Mouse (Mus musculus): ENCODE data around the gene Dlgap1.
"Not testable (repeated sequence)": the region's sequence is repeated elsewhere in the genome, so short reads cannot be mapped to it uniquely, and the experiment has no call there.

The Dlgap1 gene

DNA sequence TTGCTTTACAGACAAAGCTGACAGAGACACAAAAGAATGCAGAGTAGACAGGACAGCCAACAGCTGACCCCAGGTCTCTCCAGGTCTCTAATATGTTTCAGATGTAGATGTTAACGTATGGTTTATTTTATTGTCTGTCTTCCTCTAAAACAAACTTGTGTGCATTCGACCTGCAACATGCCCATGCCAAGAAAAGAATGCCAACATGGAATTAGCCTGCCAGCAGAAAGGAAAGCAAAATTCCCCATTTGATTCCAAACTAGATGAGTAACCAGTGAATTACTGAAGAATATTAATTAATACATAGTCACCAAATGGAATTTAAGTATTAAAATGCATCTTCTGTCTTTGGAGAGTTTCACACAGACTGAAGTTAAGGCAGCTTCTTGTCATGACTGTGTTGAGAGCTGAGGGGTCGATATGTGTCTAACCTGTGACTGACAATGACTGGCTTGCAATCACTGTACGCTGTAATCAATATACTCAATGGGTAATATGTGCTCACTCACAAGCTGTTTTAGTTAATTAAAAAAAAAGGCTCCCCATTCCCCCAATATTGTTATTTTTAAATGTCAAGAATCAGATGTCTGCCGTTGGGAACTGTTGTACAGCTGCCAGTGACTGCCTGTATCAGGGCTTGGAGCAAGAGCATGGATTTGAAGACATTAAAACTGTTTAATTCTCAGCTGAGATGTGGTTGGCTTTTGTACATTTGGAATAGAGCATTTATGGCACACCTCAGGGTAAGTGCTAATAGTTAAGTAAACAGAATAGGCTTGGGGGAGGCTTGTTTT is 552.4 kb downstream of the Dlgap1 start:
- no peak for DNase-seq (ENCODE audit: extremely low spot score, low read depth, low spot score)

DNA sequence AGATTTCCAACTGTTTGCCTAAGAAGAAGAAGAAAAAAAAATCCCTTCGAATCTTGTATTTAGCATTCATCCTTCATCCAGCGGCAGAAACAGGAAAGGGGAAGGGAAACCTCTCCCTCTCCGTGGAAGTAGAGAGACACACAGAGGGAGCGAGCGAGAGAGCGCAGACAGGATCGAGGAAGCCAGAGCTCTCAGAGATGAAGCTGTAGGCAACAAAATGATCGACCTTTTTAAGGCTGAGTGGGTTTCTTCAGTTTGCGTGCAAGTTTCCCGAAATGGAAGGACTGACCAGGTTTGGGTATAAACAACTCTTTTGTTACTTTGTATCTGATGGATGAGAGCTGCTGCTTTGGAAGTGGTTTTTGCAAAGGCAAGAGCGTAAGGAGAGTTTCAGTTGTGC is 553.1 kb downstream of the Dlgap1 start:
- no peak for DNase-seq (ENCODE audit: extremely low spot score, low read depth, low spot score)

DNA sequence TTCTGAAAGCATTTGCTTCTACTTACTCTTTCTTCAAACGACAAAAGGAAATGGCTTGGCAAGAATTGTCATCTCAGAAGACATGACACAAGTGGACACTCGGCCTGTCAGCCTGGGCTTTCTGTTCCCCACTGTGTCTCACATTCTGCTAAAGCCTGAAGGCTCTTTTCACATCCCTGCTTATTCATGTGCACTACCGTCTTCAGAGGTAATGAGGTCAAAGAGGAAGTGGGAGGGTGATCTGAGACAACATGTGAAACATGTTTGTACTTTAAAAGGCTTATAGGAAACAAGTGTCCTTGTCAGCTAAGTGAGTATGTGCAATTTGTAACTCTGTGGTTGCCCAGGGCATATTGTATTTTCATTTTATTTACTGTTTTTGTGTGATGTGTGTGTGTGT is 557.1 kb downstream of the Dlgap1 start:
- no peak for DNase-seq (ENCODE audit: extremely low spot score, low read depth, low spot score)

DNA sequence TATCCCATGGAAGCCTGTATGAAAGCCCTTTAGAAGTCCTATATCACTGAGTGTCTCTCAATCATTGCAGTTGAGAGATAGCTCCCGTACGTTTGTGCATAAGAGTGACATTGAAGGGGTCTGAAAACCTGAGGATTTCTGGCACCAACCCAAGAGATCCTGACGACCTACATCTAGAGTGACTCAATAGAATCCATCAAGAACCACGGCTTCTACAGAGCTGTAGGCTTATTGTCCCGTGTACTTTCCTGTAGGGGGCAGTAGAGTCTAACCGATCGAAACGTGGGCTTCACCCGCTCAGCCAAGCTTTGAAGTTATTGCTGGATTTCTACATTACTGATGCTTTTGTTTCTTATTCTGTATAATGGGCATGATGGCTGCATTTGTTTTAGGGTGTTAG is 558.2 kb downstream of the Dlgap1 start:
- peak; percentile 22 for DNase-seq (ENCODE audit: extremely low spot score, low read depth, low spot score)

DNA sequence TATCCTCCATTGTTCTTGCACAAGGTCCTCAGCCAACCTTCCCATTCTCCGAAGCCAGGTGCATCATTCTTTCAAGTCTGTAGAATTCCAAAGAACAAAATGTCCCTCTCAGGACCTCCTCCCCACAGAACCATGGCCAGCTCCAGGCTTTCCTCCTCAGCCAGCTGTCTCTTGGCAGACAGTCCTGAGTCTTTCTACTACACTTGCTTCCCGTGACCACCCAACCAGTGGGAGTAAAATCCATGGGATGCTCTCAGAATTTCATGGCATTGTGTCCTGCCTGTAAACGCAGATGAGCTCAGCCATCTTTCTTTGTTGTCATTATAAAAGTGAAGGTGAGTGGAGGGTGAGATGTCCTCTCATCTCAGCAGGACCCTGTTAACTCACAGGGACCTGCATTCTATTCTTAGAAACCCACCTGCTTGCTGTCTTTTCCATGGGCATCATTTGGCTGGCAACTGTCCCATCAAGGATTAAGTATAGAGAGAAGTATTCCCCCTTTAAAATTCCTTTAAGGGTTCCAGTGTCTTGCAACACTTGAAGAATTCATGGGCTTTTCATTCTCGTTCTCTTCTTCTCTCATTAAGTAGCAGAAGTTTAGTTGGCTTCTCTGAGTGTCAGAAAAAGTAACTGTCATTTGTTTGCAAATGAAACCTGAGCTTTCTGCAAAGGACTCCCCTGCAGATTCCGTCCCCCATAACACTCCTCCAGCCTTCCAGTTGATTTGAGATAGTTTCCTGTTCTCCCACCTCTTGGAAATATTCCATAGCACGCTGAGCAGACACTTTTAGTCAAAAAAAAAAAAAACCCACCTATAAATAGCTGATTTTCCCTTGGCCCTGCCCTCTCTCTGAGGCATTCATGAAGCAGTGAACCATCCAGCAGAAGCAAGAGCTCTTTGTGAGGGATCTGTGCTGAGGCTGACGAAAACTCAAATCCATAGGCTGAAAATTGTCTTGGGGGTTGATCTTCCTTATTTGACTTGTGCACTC is 559.6 kb downstream of the Dlgap1 start:
- DNase-seq (ENCODE audit: extremely low spot score, low read depth, low spot score) = no peak

DNA sequence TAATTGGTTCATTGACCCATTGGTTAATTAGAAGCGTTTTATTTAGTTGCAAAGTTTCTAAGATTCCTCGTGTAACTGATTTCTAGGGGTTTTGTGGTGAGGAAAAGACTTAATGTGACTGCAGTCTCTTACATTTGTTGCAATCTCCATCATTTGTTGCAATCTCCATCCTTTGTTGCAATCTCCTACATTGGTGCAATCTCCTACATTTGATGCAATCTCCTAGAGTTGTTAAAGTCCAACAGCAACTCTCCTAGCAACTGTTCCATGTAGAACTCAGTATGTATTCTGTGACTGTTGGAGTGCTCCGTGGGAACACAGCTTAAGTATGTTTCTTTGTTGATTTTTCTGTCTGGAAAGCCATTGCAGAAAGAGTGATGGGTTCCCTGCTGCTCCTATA is 565.4 kb downstream of the Dlgap1 start:
- no peak for DNase-seq (ENCODE audit: extremely low spot score, low read depth, low spot score)

DNA sequence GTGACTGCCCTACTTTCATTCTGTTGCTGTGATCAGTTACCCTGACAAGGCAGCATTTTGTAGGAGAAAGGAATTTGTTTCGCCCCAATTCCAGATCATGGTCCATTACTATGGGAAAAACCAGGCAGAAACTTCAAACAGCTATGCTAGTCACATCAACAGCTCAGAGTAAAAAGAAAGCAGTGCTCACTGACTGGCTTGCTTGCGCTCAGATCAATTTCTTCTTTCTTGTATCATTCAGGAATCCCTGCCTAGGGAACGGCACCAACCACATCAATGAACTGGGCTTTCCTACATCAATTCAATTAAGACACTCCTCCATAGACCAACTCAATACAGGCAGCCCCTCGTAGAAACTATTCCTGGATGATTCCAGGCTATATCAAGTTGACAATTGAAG is 572.9 kb downstream of the Dlgap1 start:
- DNase-seq (ENCODE audit: extremely low spot score, low read depth, low spot score) = no peak

DNA sequence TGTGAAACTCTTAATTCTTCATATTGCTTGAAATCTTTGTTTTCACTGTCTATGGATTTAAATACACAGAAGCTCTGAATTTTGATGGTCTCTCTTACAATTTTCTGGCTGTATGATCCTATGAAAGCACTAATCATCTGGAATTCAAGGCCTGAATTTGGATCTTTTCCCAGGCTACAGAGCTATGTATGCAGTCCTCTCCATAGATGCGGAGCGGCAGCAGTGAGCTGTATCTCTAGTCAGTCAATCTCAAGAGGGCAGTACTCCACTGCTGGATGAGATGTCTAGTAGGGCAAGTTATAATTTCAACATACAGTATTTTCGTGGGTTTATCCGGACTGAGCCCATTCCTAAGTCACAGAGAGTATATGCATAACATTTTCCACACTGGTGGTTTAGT is 581.9 kb downstream of the Dlgap1 start:
- no peak for DNase-seq (ENCODE audit: extremely low spot score, low read depth, low spot score)

DNA sequence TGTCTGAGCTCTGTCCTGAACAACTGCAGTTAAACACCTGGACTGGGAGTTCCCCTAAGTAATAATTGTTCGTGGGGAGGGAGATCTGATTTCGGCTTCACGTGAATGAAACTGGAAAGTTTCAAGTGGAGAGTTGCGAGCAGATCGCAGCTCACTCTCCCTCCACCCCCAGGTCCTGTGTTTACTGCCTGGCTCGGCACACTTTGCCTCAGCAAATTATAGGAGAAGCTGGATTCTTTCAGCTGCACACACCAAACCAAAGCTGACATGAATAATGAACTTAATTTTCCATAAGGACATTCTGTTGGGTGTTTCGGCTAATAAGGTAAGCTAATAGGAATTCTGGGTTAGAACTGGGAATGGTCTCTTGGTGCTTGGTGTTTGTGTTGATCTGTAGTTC is 592.7 kb downstream of the Dlgap1 start:
- peak; percentile 33 for DNase-seq (ENCODE audit: extremely low spot score, low read depth, low spot score)

DNA sequence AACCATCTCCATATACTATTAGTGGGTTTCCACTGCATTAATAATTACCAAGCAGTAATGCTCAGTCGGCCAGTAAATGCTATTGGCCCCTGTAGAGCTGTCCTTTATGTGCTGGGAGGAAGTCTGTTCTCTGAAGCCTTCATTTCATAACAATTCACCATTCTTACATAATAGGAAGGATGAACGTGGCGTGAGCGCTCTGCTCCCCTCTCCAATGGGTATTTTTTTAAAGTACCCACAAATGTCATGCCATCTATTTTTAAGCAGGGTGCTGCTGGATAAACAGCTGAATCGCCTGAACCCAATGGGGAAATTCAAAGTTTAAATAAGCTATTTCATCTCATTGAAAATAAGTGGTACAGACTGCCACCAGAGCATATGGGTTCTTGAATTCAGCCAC is 602.0 kb downstream of the Dlgap1 start:
- DNase-seq (ENCODE audit: extremely low spot score, low read depth, low spot score) = no peak

DNA sequence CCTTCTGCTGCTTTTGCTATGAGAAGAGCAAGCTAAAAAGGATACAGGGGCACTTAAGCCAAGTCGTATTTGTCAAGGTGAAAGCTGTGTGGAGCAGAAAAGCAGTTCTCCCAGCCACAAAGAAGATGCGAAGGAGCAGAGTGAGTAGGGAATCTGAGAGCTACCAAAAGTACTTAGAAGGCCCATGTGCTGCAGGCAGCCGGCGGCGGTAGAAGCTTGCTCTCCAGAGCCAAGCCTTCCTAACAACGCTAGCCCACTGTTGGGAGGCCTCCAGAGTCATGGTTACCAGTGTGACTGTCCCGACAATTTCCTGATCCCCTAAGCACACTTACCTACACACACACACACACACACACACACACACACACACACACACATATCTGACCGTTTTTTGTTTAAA is 614.2 kb downstream of the Dlgap1 start:
- DNase-seq (ENCODE audit: extremely low spot score, low read depth, low spot score) = no peak

DNA sequence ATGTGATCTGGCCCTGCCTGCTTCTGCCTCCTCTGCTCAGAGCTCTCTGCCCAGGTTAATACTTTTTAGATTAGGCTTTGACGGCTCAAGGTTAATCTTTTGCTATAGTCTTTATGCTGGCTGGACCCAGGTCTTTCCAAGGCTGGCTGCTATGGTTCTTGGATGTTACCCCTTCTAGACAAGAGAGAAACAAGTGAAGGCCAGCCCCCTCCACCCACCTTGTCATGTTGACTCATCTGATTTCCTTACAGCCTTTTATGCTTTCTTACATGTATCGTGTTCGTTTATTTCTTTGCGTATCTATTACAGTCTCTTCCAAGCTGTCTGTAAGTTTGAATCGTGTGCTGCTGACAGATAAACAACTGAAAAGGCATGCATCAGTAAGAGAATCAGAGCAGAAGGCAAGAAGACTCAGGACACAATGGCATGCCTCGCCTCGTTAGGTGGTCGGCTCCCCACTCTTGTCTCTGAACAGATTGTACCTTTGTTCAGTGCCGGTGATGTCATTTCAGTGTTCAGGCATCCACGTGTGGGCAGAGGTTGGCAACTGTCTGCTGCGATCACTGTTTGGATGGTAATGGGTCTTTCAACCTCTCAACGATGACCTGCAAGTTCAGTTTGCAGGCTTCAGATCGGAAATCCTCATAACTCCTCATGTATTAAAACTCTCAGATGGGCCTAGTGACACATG is 618.0 kb downstream of the Dlgap1 start:
- DNase-seq (ENCODE audit: extremely low spot score, low read depth, low spot score) = no peak

DNA sequence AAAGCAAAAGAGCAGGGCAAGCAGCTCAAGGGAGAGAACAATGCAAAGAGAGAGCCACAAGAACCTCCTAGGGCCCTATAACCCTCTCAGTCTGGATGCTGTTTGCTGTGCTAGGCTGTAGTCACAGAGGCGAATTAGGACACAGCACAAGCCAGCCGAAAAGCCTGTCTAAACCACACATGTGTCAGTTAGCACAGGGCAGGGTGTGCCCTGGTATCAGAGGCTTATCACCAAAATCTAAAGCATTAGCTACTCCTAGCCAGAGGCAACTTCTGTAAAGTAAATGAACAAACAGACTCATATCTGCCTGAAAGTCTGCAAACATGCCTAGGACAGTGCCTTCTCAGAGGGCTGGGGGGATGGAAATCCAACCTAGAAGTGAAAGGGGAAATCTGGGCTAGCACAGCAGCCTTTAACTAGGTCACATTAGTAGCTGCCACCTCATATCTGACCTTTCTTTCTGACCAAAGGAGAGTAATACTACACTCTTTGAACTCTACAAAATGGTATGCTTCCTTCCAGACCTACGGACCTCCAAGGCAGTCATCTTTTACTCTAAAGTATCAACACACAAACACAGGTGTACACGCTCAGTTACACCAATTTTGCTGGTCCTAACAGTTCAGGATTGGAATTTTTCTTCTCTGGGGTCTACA is 619.2 kb downstream of the Dlgap1 start:
- DNase-seq (ENCODE audit: extremely low spot score, low read depth, low spot score) = not testable (repeated sequence)

DNA sequence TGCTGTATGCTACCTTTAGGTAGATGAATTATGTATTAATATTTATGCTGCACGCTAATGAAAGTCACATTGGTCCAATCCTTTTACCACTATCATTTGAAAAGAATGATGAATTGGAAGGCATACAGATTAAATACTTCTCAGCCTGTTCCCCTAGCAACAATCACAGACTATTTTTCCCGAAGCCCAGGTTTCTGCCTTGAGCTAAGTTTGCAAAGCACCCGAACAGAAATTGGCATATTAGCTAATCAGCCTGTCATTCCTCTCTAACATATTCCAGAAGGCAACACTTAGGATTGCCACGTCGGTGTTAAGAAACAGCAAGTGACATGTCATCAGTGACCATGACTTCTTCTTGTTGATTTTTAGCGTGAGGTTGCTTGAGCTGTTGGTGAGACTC is 619.8 kb downstream of the Dlgap1 start:
- DNase-seq (ENCODE audit: extremely low spot score, low read depth, low spot score) = no peak

DNA sequence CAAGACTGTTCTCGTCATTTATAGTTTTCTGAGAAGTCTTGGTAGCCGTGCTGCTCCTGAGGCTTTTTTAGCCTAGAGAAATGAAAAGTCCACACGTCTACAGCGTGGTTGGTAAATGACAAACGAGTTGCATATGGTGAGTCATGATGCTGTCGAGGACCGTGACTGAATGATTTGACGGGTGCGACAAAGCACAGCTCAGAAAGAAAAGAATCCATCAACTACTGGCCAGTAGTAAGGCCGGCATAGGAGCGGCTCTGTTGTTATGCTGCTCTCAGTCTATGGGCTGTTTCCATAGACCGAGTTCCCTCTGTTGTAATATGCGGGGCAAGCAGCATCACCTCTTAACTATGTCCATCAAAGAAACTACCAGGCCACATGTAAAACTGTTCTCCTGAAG is 620.3 kb downstream of the Dlgap1 start:
- no peak for DNase-seq (ENCODE audit: extremely low spot score, low read depth, low spot score)

DNA sequence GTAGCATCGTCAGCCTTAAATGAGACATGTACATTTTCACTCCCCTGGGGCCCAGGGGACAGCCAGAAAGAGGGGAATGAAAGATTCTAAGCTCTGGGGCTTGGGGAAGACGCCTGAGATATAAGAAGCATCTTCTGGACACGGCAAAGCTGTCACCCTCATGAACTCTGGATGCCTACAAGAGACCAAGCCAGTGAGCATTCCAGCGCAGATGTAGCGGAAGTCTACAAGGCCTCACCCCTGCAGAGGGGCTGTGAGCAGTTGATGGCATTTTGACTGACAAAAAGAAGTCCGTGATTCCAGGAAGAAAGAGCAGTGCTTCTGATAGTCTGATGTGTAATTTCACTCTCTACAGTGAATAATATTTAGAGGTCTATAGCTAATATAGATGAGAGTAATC is 621.6 kb downstream of the Dlgap1 start:
- DNase-seq (ENCODE audit: extremely low spot score, low read depth, low spot score) = no peak

DNA sequence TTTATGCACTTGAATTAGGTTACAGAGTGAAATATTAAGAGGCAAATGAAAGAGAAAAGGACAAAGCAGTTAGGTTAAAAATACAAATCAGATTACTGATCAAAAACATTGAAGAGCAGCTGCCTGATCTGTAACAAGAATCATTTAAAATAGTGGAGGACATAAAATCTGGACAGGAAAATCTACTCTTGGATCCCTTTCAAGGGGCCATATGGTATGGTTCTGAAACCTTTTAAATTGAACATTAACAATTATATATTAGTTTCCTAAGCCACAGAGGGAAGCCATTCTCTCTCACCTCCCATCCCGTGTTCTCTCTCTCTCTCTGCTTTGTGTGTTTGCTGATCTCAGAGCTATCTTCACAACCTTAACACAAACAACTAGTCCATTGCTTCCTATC is 625.4 kb downstream of the Dlgap1 start:
- no peak for DNase-seq (ENCODE audit: extremely low spot score, low read depth, low spot score)

DNA sequence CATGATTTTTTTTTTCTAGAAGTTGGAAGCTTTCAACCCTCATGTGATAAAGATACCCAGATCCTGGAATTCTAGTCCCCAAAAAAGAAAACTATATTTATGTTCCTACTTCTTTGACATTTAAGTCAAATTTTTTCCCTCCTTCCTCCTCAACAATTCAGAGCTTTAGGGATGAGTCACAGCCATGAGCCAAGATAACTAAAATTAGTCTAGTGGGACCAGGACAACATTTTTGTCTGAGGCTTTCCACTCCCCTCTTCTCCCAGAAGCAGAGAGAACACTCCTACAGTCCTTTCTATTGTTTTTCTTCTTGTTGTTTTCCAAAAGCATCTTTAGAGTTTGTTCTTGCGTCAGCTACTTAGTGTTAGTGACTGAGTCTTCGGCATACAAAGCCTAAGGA is 627.5 kb downstream of the Dlgap1 start:
- DNase-seq (ENCODE audit: extremely low spot score, low read depth, low spot score) = no peak

DNA sequence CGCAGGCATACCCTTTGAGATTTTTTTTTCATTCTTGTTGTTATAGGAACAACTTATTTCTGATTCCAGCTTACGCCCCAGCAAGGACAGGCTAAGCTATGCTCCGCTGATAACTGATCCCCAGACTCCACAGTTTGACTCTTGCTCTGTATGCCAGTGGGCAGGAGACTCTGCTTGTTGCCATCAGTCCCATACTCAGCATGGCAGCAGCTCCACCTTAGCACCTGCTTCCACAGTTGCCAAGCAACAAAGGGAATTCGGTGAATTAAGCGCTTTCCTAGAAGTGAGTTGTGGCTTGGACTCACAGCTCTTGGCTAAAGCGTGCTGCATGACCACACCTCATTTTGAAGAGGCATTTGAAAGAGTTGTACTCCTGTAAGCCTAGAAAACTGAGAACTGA is 631.6 kb downstream of the Dlgap1 start:
- no peak for DNase-seq (ENCODE audit: extremely low spot score, low read depth, low spot score)

DNA sequence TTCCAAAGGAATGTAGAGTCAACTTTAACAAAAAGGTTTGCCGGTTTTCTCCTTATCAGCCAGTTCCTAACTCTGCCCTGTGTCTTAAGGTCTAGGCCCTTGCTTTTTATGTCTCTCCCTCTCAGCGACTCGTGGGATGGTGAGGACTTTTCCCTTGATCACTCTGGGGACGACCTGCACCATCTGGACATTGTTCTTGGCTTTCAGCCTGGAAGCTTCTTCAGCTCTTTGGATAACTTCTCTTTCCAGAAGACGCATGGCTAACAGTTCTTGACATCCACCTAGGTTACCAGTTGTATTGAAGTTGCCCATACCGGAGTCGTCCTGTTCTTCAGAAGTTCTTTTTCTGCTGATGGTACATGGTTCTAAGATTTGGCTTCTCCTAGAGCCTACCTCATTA is 633.2 kb downstream of the Dlgap1 start:
- DNase-seq (ENCODE audit: extremely low spot score, low read depth, low spot score) = no peak

DNA sequence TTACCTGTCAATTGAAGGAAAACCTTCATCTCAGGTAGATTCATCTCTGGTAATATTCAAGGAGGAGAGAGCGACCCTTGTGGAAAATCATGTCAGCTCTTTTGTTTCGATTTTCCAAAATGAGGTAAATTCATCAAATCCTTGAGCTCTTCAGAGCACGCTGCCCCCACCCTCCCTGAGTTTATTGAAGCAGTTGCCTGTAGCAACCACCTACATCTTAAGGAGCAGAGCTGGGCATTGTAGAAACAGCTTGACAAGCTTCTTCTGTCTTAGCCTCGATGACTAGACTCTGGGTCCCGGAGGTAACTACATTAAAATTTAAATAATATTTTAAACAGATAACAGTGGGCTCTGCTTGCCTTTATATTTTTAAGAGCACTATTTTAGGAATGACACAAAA is 636.8 kb downstream of the Dlgap1 start:
- no peak for DNase-seq (ENCODE audit: extremely low spot score, low read depth, low spot score)
